Mouse (Mus musculus) heart, adult 2 months (tissue): ENCODE results near the gene Nufip1.

ENCODE experiments used
- CTCF ChIP-seq: fragments of 200-600 bp; IDR thresholded peaks from 2 replicates; pipeline ENCODE4 v1.8.1; 2022; ENCODE audit warnings: antibody characterized with exemption, mild to moderate bottlenecking, moderate library complexity
- EP300 ChIP-seq: fragments of 200-500 bp; IDR thresholded peaks from 2 replicates; pipeline ENCODE4 v1.6.1; 2011; ENCODE audit warnings: low read depth, low read length, control low read depth; ENCODE audit not compliant: insufficient read depth
- POLR2A ChIP-seq: fragments of 200-500 bp; IDR thresholded peaks from 2 replicates; pipeline ENCODE4 v1.6.1; 2011; ENCODE audit warnings: mild to moderate bottlenecking, low read depth, low read length, control low read depth; ENCODE audit not compliant: insufficient read depth

DNA sequence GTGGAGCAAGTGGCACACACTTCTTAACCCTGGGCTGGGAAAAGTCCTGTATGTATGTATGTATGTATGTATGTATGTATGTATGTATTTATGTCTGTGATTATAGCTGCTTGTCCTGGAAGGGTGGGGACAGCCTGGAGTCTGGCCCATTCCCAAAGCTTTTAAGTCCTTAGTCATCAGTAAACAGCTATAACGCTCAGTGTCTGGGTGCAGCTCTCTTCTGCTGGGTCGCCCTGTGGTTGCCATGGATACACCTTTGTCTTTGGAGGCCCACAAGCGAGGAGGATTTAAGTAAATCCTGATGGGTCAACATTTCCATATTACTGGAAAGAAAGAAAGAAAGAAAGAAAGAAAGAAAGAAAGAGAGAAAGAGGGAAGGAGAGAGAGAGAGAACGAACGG lies 65.1 kb downstream of the Nufip1 start:
- TF ChIP-seq CTCF (no peak), POLR2A (no peak), EP300 (no peak)
